Mouse (Mus musculus): ENCODE data around the gene Slc38a2. TPM values are rescaled to one million over a fixed set of nuclear protein-coding genes. Genes with fewer than 3 reads are reported as not detected.

Slc38a2 gene
- total and polyA plus RNA-seq, 2 experiments = 22.1 to 73.9 TPM

GRCm38 (mm10) chr15:96744882-96745296, 45.4 kb upstream of the Slc38a2 start:
- no peak overlapping the region for H3K4me3 ChIP-seq (ENCODE audit: insufficient read depth, low read depth, low read length)
- no peak overlapping the region for H3K9ac ChIP-seq (ENCODE audit: low read depth, low read length)
- peaks cover 7% of the 10 kb centered on the region for H3K4me1 ChIP-seq (ENCODE audit: control insufficient read depth, insufficient read depth, low read length)
- H3K79me2 ChIP-seq (ENCODE audit: control insufficient read depth, insufficient read depth, low read length) = no peaks in the 10 kb centered on the region
- H3K27ac ChIP-seq (replicated peaks; ENCODE audit: insufficient read depth, low read depth, low read length) = no peak overlapping the region
- H3K27me3 ChIP-seq (ENCODE audit: control insufficient read depth, insufficient read depth, low read length) = no peaks in the 10 kb centered on the region
- DNase-seq (ENCODE audit: extremely low read depth, low read depth, low spot score) = no peak
- no peaks in the 10 kb centered on the region for H3K36me3 ChIP-seq (ENCODE audit: control insufficient read depth, insufficient read depth, low read length)
- TF ChIP-seq POLR2A (IDR thresholded peaks at IDR 0.05; ENCODE audit: extremely low read depth, insufficient read depth, low read length) = no peak
- no peak for TF ChIP-seq CTCF (IDR thresholded peaks at IDR 0.05; ENCODE audit: low read depth, low read length)
- 88% methylated on average over 5 of the region's 5 CpGs for WGBS

- no peak for DNase-seq (ENCODE audit: extremely low read depth, low read depth, low spot score)
- H3K9ac ChIP-seq (ENCODE audit: low read depth, low read length) = no peak overlapping the region
- H3K27ac ChIP-seq (replicated peaks; ENCODE audit: insufficient read depth, low read depth, low read length) = peak overlapping the region; percentile 47
These were observed 44.8 kb upstream of the Slc38a2 start for GRCm38 (mm10) chr15:96744153-96744881.

GRCm38 (mm10) chr15:96743257-96743656, 43.7 kb upstream of the Slc38a2 start:
- Histone ChIP-seq H3K27me3 (ENCODE audit: control insufficient read depth, insufficient read depth, low read length) (no peaks in the 10 kb centered on the region), H3K79me2 (ENCODE audit: control insufficient read depth, insufficient read depth, low read length) (no peaks in the 10 kb centered on the region), H3K9ac (ENCODE audit: low read depth, low read length) (peak overlapping the region; percentile 24; the same call in 1 of the 2 replicates), H3K27ac (replicated peaks; ENCODE audit: insufficient read depth, low read depth, low read length) (peak overlapping the region; percentile 87), H3K4me3 (ENCODE audit: insufficient read depth, low read depth, low read length) (no peak overlapping the region), H3K4me1 (ENCODE audit: control insufficient read depth, insufficient read depth, low read length) (peaks cover 7% of the 10 kb centered on the region; the same call in 1 of the 2 replicates), H3K36me3 (ENCODE audit: control insufficient read depth, insufficient read depth, low read length) (no peaks in the 10 kb centered on the region)
- WGBS = 19% methylated on average over 6 of the region's 6 CpGs
- no peak for TF ChIP-seq CTCF (IDR thresholded peaks at IDR 0.05; ENCODE audit: low read depth, low read length)
- no peak for TF ChIP-seq POLR2A (IDR thresholded peaks at IDR 0.05; ENCODE audit: extremely low read depth, insufficient read depth, low read length)
- peak; percentile 99 for DNase-seq (ENCODE audit: extremely low read depth, low read depth, low spot score)

More at GRCm38 (mm10) chr15:96744153-96744881, 44.8 kb upstream of the Slc38a2 start:
- Histone ChIP-seq H3K4me1 (ENCODE audit: control insufficient read depth, insufficient read depth, low read length) (peaks cover 7% of the 10 kb centered on the region; the same call in 1 of the 2 replicates), H3K4me3 (ENCODE audit: insufficient read depth, low read depth, low read length) (no peak overlapping the region), H3K36me3 (ENCODE audit: control insufficient read depth, insufficient read depth, low read length) (no peaks in the 10 kb centered on the region), H3K79me2 (ENCODE audit: control insufficient read depth, insufficient read depth, low read length) (no peaks in the 10 kb centered on the region), H3K27me3 (ENCODE audit: control insufficient read depth, insufficient read depth, low read length) (no peaks in the 10 kb centered on the region)
- WGBS = 79% methylated on average over 18 of the region's 18 CpGs
- TF ChIP-seq POLR2A (IDR thresholded peaks at IDR 0.05; ENCODE audit: extremely low read depth, insufficient read depth, low read length) (no peak), CTCF (IDR thresholded peaks at IDR 0.05; ENCODE audit: low read depth, low read length) (no peak)

DNA sequence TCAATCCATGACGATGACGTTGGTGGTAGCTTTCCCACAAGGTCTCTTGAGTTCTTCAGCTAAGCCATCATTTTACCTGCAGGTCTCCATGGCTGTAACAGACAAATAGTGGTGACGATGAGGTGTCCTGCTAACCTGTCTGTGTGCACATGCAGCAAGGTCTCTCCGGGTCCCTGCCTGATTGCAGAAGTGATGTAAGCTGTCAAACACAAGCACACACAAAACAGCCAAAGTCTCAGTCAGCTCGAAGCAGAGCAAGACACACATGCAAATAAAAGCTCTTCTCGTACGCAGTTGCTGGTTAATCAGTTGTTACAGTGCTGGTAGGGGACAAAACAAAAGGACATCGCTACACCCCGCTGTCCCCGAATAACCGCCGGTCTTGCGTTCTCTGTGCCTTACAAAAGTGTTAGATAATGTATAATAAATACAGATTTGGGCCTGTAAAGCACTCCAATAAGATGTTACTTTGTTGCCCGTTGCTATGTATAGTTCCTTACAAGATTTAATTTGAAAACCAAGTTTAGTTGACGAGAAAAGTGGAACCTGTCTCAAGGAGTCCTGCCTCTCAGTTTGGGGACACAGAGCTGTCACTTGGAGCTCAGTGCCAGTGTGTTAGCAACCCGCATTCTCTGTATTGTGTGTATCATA, 43.2 kb upstream of the Slc38a2 start:
- H3K4me3 ChIP-seq (ENCODE audit: insufficient read depth, low read depth, low read length) = no peak overlapping the region
- no peaks in the 10 kb centered on the region for H3K27me3 ChIP-seq (ENCODE audit: control insufficient read depth, insufficient read depth, low read length)
- H3K4me1 ChIP-seq (ENCODE audit: control insufficient read depth, insufficient read depth, low read length) = peaks cover 7% of the 10 kb centered on the region; the same call in 1 of the 2 replicates
- TF ChIP-seq POLR2A (IDR thresholded peaks at IDR 0.05; ENCODE audit: extremely low read depth, insufficient read depth, low read length) (no peak), CTCF (IDR thresholded peaks at IDR 0.05; ENCODE audit: low read depth, low read length) (no peak)
- DNase-seq (ENCODE audit: extremely low read depth, low read depth, low spot score) = peak; percentile 98
- peak overlapping the region; percentile 24; the same call in 1 of the 2 replicates for H3K9ac ChIP-seq (ENCODE audit: low read depth, low read length)
- peak overlapping the region; percentile 87 for H3K27ac ChIP-seq (replicated peaks; ENCODE audit: insufficient read depth, low read depth, low read length)
- no peaks in the 10 kb centered on the region for H3K79me2 ChIP-seq (ENCODE audit: control insufficient read depth, insufficient read depth, low read length)
- no peaks in the 10 kb centered on the region for H3K36me3 ChIP-seq (ENCODE audit: control insufficient read depth, insufficient read depth, low read length)
- WGBS = 22% methylated on average over 16 of the region's 16 CpGs

DNA sequence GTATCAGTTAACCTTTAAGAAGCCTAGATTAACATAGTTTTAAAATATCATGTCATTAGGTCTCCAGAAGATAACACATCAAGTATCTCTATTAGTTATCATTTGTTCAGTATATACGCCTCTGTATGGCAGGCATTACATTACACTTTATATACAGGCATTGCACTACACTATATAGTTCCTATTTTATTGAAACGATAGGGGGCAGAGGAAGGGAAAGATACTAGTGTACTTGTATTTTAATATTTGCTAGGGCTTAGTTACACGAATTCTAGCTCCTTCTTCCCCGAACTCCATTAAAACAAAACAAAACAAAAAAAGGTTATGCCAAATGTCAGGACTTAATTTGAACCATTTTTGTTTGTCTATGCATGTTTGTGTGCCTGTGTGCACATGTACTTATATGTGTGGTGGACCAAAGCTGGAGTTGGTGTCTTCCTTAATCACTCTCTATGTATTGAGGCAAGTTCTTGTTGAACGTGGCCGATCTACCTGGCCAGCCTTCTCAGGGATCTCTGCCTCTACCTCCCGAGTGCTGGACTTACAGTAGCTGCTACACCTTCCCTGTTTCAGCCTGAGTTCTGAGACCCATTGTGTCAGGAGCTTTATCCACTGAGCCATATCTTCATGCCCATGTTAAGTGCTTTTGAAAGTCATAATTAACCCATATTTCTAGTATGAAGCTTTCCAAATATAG, 41.5 kb upstream of the Slc38a2 start:
- Histone ChIP-seq H3K36me3 (ENCODE audit: control insufficient read depth, insufficient read depth, low read length) (no peaks in the 10 kb centered on the region), H3K27me3 (ENCODE audit: control insufficient read depth, insufficient read depth, low read length) (no peaks in the 10 kb centered on the region), H3K27ac (replicated peaks; ENCODE audit: insufficient read depth, low read depth, low read length) (no peak overlapping the region), H3K9ac (ENCODE audit: low read depth, low read length) (no peak overlapping the region), H3K4me3 (ENCODE audit: insufficient read depth, low read depth, low read length) (no peak overlapping the region), H3K4me1 (ENCODE audit: control insufficient read depth, insufficient read depth, low read length) (peaks cover 7% of the 10 kb centered on the region; the same call in 1 of the 2 replicates), H3K79me2 (ENCODE audit: control insufficient read depth, insufficient read depth, low read length) (no peaks in the 10 kb centered on the region)
- 91% methylated on average over 7 of the region's 7 CpGs for WGBS
- DNase-seq (ENCODE audit: extremely low read depth, low read depth, low spot score) = no peak
- TF ChIP-seq CTCF (IDR thresholded peaks at IDR 0.05; ENCODE audit: low read depth, low read length) (no peak), POLR2A (IDR thresholded peaks at IDR 0.05; ENCODE audit: extremely low read depth, insufficient read depth, low read length) (no peak)

Measured in liver, adult 2 months (tissue).